Mouse (Mus musculus) layer of hippocampus, adult 18-20 months (tissue): ENCODE data around the gene Gm49358. TPM values are rescaled to one million over a fixed set of nuclear protein-coding genes. Genes with fewer than 3 reads are reported as not detected.
A peak's percentile ranks its signal among the peaks of the same experiment; 100 is the strongest.

ENCODE experiments used
- DNase-seq, 2 experiments: peaks; one replicate each; pipeline ENCODE4 v3.0.0; 2022; ENCODE audit warnings: low spot score in 2 of 2
- long read RNA-seq: library from polyadenylated mRNA; stranded (forward); transcript quantifications from one replicate; pipeline ENCODE4 v2.0.0, GENCODE M21; 2021
- total RNA-seq, 2 experiments: library from RNA; stranded (reverse); gene quantifications; 2 replicates each; pipeline ENCODE4 v1.2.3; 2021

Gene Gm49358
- total RNA-seq = 10 to 100 TPM; 29.2 to 41.2 TPM
- long read RNA-seq = 0 reads

GRCm38 (mm10) chr10:86763672-86764071 is at the start of gene Gm49358:
Gene Gm49358 (plus strand): TSS chr10:86763972.
- DNase-seq = no peak

- DNase-seq = peak in 1 of 2 experiments; percentile 25
Observed at GRCm38 (mm10) chr10:86727548-86727980, 36.2 kb upstream of the Gm49358 start.

- peak in 1 of 2 experiments; percentile 16 for DNase-seq
Observed at GRCm38 (mm10) chr10:86728176-86728575, 35.6 kb upstream of the Gm49358 start.

GRCm38 (mm10) chr10:86730823-86731499 is 32.8 kb upstream of the Gm49358 start:
- peak; percentile 50 to 94 for DNase-seq

- DNase-seq = no peak
Observed at GRCm38 (mm10) chr10:86731500-86731863, 32.3 kb upstream of the Gm49358 start.

- DNase-seq = no peak
Observed at GRCm38 (mm10) chr10:86735036-86735435, 28.7 kb upstream of the Gm49358 start.

- no peak for DNase-seq
Observed at GRCm38 (mm10) chr10:86742918-86743317, 20.9 kb upstream of the Gm49358 start.

- no peak for DNase-seq
Observed at GRCm38 (mm10) chr10:86744306-86744705, 19.5 kb upstream of the Gm49358 start.

- no peak for DNase-seq
Observed at GRCm38 (mm10) chr10:86755816-86756502, 7.8 kb upstream of the Gm49358 start.

GRCm38 (mm10) chr10:86757724-86758123 is 6.0 kb upstream of the Gm49358 start:
- no peak for DNase-seq

- DNase-seq = no peak
Observed at GRCm38 (mm10) chr10:86758211-86758610, 5.6 kb upstream of the Gm49358 start.

- no peak for DNase-seq
Observed at GRCm38 (mm10) chr10:86761236-86761635, 2.5 kb upstream of the Gm49358 start.

- peak in 1 of 2 experiments; percentile 34 for DNase-seq
Observed at GRCm38 (mm10) chr10:86761722-86762383, 1.9 kb upstream of the Gm49358 start.

- DNase-seq = no peak
Observed at GRCm38 (mm10) chr10:86762384-86762730, 1.4 kb upstream of the Gm49358 start.

GRCm38 (mm10) chr10:86765344-86765966 is 1.7 kb downstream of the Gm49358 start:
- no peak for DNase-seq

GRCm38 (mm10) chr10:86769216-86769615 is 5.4 kb downstream of the Gm49358 start:
- no peak for DNase-seq

GRCm38 (mm10) chr10:86769797-86770196 is 6.0 kb downstream of the Gm49358 start:
- no peak for DNase-seq

GRCm38 (mm10) chr10:86771701-86772100 is 7.9 kb downstream of the Gm49358 start:
- no peak for DNase-seq

- DNase-seq = no peak
Observed at GRCm38 (mm10) chr10:86772231-86772631, 8.5 kb downstream of the Gm49358 start.

- DNase-seq = no peak
Observed at GRCm38 (mm10) chr10:86773360-86773759, 9.6 kb downstream of the Gm49358 start.

- DNase-seq = no peak
Observed at GRCm38 (mm10) chr10:86776281-86776680, 12.5 kb downstream of the Gm49358 start.
